Mouse (Mus musculus): ENCODE data around the gene Ilk. TPM values are rescaled to one million over a fixed set of nuclear protein-coding genes. Genes with fewer than 3 reads are reported as not detected.

Ilk gene
- polyA plus RNA-seq, 1 experiment = 182 TPM

DNA sequence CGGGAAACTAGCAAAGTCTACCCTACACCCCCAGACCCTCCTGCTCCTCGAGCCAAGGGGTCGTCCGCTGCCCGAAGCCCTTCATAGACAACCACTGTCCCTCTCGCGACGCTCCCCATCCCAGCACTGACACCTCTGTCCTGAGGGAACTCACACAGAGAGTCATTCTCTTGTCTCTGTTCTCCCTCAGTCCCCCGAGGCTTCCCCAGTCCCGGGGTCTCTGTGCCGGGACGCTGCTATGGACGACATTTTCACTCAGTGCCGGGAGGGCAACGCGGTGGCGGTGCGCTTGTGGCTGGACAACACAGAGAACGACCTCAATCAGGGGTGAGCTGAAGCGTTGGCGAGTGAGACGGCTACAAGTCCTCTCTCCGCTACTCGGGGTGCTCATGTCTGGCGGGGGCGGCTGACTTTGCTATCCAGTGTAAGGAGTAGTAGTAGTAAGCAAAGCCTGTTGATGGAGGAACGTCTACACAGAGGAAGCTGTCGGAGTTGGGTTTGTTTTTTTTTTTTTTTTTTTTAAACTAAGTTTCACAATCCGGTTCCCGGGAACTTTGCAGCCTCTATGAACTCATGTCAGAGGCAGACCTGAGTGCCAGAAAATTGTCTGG lies 624 bp downstream of the Ilk start, which contains the start of gene Rrp8:
Rrp8 (minus strand) TSS at position 475 of the 611 bp plus-strand sequence.
- Histone ChIP-seq H3K27me3 (ENCODE audit: control insufficient read depth, insufficient read depth, low read length) (no peaks in the 10 kb centered on the region), H3K27ac (ENCODE audit: control insufficient read depth, insufficient read depth, low read length) (peak within 1 kb of the TSS; percentile 14; the same call in 1 of the 2 replicates), H3K36me3 (ENCODE audit: control insufficient read depth, insufficient read depth, low read length) (peaks cover 39% of the 10 kb centered on the region), H3K4me1 (replicated peaks; ENCODE audit: control insufficient read depth, insufficient read depth, low read length) (0 out of 2 replicates have a peak, but pooled peaks cover 6% of the 10 kb centered on the region), H3K4me3 (ENCODE audit: control insufficient read depth, insufficient read depth, low read length) (peak within 1 kb of the TSS; percentile 94)
- DNase-seq = peak; percentile 41
- under 1% methylated on average over 30 of the region's 30 CpGs for WGBS
- no peak for TF ChIP-seq CTCF (IDR thresholded peaks at IDR 0.05; ENCODE audit: borderline replicate concordance, control insufficient read depth, extremely low read depth, insufficient read depth, low read length, poor library complexity)
- no peak for TF ChIP-seq POLR2A (IDR thresholded peaks at IDR 0.05; ENCODE audit: control insufficient read depth, extremely low read depth, insufficient read depth, low read length, poor library complexity)

DNA sequence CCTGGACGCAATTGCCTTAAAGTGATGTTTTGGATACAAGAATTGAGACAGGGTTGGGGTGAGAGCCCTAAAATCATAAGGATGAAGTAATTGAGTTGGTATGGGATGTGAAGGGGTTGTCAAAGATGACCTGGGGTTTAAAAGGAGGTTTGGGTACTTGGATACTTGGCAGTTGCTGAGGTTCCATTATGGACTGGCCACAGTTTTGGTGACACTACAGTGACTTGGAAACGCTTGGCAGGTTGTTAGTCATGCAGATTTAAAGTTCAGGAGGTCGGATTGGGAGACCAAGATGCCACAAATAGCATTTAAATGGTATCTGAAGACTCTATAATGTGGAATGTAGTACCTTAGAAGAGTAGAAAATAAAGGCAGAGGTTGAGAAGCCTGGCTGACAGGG lies 1.3 kb downstream of the Ilk start:
- peaks cover 38% of the 10 kb centered on the region for H3K36me3 ChIP-seq (ENCODE audit: control insufficient read depth, insufficient read depth, low read length)
- WGBS = 53% methylated on average over 3 of the region's 3 CpGs

DNA sequence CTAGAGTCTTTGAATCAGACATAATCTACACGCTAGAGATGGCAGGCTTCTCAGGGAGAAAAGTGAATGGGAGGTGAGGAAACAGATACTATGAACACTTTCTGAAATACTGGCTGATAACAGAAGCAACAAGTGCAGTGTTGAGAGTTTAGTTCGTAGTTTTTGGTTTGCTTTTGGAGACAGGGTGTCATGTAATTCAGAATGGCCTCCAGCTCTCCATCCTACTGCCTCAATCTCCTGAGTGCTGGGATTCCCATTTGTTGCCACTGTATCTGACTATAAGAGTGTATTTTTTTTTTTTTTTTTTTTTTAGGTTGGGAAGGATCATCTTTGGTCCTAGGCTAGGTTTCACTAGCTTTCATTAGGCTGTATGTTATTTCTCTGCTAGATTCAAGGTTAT lies 1.9 kb downstream of the Ilk start:
- Histone ChIP-seq H3K4me1 (replicated peaks; ENCODE audit: control insufficient read depth, insufficient read depth, low read length) (peaks cover 12% of the 10 kb centered on the region), H3K27ac (ENCODE audit: control insufficient read depth, insufficient read depth, low read length) (no peak overlapping the region), H3K36me3 (ENCODE audit: control insufficient read depth, insufficient read depth, low read length) (peaks cover 32% of the 10 kb centered on the region), H3K4me3 (ENCODE audit: control insufficient read depth, insufficient read depth, low read length) (no peak overlapping the region), H3K27me3 (ENCODE audit: control insufficient read depth, insufficient read depth, low read length) (no peaks in the 10 kb centered on the region)
- TF ChIP-seq POLR2A (IDR thresholded peaks at IDR 0.05; ENCODE audit: control insufficient read depth, extremely low read depth, insufficient read depth, low read length, poor library complexity) (no peak), CTCF (IDR thresholded peaks at IDR 0.05; ENCODE audit: borderline replicate concordance, control insufficient read depth, extremely low read depth, insufficient read depth, low read length, poor library complexity) (no peak)
- WGBS = 58% methylated on average over 2 of the region's 2 CpGs
- no peak for DNase-seq

More for the DNA sequence above, 1.3 kb downstream of the Ilk start:
- DNase-seq = no peak
- Histone ChIP-seq H3K4me1 (replicated peaks; ENCODE audit: control insufficient read depth, insufficient read depth, low read length) (0 out of 2 replicates have a peak, but pooled peaks cover 6% of the 10 kb centered on the region), H3K27me3 (ENCODE audit: control insufficient read depth, insufficient read depth, low read length) (no peaks in the 10 kb centered on the region), H3K4me3 (ENCODE audit: control insufficient read depth, insufficient read depth, low read length) (no peak overlapping the region), H3K27ac (ENCODE audit: control insufficient read depth, insufficient read depth, low read length) (no peak overlapping the region)
- TF ChIP-seq CTCF (IDR thresholded peaks at IDR 0.05; ENCODE audit: borderline replicate concordance, control insufficient read depth, extremely low read depth, insufficient read depth, low read length, poor library complexity) (no peak), POLR2A (IDR thresholded peaks at IDR 0.05; ENCODE audit: control insufficient read depth, extremely low read depth, insufficient read depth, low read length, poor library complexity) (no peak)

DNA sequence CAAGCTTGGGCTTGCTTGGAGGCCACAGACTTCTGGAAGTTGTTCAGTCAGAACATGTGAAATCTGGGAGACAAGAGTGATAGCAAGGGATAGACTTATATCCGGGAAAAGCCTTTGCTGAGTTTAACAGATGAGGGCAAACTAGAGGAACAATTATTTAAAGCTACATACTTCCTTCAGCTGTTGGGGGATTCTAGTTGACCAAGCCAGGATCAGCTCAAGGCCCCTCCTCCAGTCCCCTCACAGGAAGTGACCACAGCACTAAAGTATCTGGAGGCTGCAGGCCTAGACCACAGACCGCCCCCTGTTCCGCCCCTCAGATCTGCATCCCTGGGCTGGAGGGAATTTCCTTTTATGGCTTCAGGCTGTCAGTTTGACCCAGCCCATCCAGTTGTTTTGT lies 2.6 kb downstream of the Ilk start:
- H3K36me3 ChIP-seq (ENCODE audit: control insufficient read depth, insufficient read depth, low read length) = peaks cover 25% of the 10 kb centered on the region
- 53% methylated on average over 3 of the region's 3 CpGs for WGBS
- H3K4me3 ChIP-seq (ENCODE audit: control insufficient read depth, insufficient read depth, low read length) = no peak overlapping the region
- H3K27me3 ChIP-seq (ENCODE audit: control insufficient read depth, insufficient read depth, low read length) = no peaks in the 10 kb centered on the region
- TF ChIP-seq POLR2A (IDR thresholded peaks at IDR 0.05; ENCODE audit: control insufficient read depth, extremely low read depth, insufficient read depth, low read length, poor library complexity) (no peak), CTCF (IDR thresholded peaks at IDR 0.05; ENCODE audit: borderline replicate concordance, control insufficient read depth, extremely low read depth, insufficient read depth, low read length, poor library complexity) (no peak)
- H3K27ac ChIP-seq (ENCODE audit: control insufficient read depth, insufficient read depth, low read length) = no peak overlapping the region
- DNase-seq = no peak
- H3K4me1 ChIP-seq (replicated peaks; ENCODE audit: control insufficient read depth, insufficient read depth, low read length) = peaks cover 16% of the 10 kb centered on the region

DNA sequence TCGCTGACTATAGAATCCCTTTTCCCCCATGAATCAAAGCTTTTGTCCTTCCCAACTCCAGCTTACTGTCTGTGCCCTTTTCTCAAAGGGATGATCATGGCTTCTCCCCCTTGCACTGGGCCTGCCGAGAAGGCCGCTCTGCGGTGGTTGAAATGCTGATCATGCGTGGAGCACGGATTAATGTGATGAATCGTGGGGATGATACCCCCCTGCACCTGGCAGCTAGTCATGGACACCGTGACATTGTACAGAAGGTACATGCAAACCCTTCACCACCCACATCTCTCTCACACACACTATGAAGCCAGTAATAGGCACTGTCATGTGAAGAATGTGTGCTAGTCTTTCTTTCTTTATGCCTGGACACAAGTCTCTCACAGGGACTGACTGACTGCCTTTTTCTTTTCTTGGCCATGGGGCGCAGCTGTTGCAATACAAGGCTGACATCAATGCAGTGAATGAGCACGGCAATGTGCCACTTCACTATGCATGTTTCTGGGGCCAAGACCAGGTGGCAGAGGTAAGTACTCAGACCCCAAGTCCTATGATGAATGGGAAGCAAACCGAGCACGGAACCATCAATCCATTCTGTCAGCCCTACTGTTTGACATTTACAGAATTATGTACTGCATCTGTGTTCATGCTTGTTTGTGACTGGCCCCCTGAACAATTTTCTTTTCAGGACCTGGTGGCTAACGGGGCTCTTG lies 3.9 kb downstream of the Ilk start:
- Histone ChIP-seq H3K27me3 (ENCODE audit: control insufficient read depth, insufficient read depth, low read length) (no peaks in the 10 kb centered on the region), H3K4me1 (replicated peaks; ENCODE audit: control insufficient read depth, insufficient read depth, low read length) (peaks cover 16% of the 10 kb centered on the region), H3K27ac (ENCODE audit: control insufficient read depth, insufficient read depth, low read length) (no peak overlapping the region), H3K4me3 (ENCODE audit: control insufficient read depth, insufficient read depth, low read length) (no peak overlapping the region), H3K36me3 (ENCODE audit: control insufficient read depth, insufficient read depth, low read length) (peaks cover 21% of the 10 kb centered on the region)
- TF ChIP-seq POLR2A (IDR thresholded peaks at IDR 0.05; ENCODE audit: control insufficient read depth, extremely low read depth, insufficient read depth, low read length, poor library complexity) (no peak), CTCF (IDR thresholded peaks at IDR 0.05; ENCODE audit: borderline replicate concordance, control insufficient read depth, extremely low read depth, insufficient read depth, low read length, poor library complexity) (no peak)
- WGBS = 94% methylated on average over 13 of the region's 13 CpGs
- DNase-seq = no peak

DNA sequence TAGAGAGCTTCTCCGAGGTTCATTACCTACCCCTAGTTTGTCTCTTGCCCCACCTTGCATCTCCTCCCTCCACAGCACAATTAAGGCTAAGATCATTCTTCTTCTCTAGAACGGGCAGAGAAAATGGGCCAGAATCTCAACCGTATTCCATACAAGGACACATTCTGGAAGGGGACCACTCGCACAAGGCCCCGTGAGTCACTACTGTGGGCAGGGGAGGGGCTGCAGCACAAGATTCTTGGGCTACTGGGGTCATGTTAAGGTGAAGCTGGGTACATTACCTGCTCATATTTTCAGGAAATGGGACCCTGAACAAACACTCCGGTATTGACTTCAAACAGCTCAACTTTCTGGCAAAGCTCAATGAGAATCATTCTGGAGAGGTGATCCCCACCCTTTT lies 4.5 kb downstream of the Ilk start:
- TF ChIP-seq CTCF (IDR thresholded peaks at IDR 0.05; ENCODE audit: borderline replicate concordance, control insufficient read depth, extremely low read depth, insufficient read depth, low read length, poor library complexity) (no peak), POLR2A (IDR thresholded peaks at IDR 0.05; ENCODE audit: control insufficient read depth, extremely low read depth, insufficient read depth, low read length, poor library complexity) (no peak)
- no peak overlapping the region for H3K27ac ChIP-seq (ENCODE audit: control insufficient read depth, insufficient read depth, low read length)
- DNase-seq = no peak
- WGBS = 98% methylated on average over 6 of the region's 6 CpGs
- no peak overlapping the region for H3K4me3 ChIP-seq (ENCODE audit: control insufficient read depth, insufficient read depth, low read length)
- H3K36me3 ChIP-seq (ENCODE audit: control insufficient read depth, insufficient read depth, low read length) = peaks cover 21% of the 10 kb centered on the region
- no peaks in the 10 kb centered on the region for H3K27me3 ChIP-seq (ENCODE audit: control insufficient read depth, insufficient read depth, low read length)
- peaks cover 16% of the 10 kb centered on the region for H3K4me1 ChIP-seq (replicated peaks; ENCODE audit: control insufficient read depth, insufficient read depth, low read length)
